Mouse (Mus musculus) brain, embryonic 14.5 days (tissue): ENCODE measurements at regions not wholly inside any gene's neighbourhood (a gene's known extent, or its start where the extent isn't known, plus 50 kb on each side); places are given as distances from the start of the nearest gene placed in this dataset.

Experiments used
- CTCF ChIP-seq: fragments of 200-500 bp; IDR thresholded peaks from 2 replicates; pipeline ENCODE4 v1.5.1; 2012; ENCODE audit warnings: inconsistent platforms, mild to moderate bottlenecking, moderate library complexity, borderline replicate concordance; ENCODE audit not compliant: insufficient read depth, insufficient read length; ENCODE audit errors: extremely low read depth
- POLR2A ChIP-seq: fragments of 200-500 bp; IDR thresholded peaks from 2 replicates; pipeline ENCODE4 v1.6.1; 2012; ENCODE audit warnings: mild to moderate bottlenecking, inconsistent platforms, borderline replicate concordance; ENCODE audit not compliant: poor library complexity, insufficient read depth, insufficient read length, severe bottlenecking; ENCODE audit errors: extremely low read depth

- no peak for TF ChIP-seq CTCF
- TF ChIP-seq POLR2A = no peak
These were observed 555.3 kb upstream of the Cox7c start for GRCm38 (mm10) chr13:86602015-86602414.
